Mouse (Mus musculus) c-Kit-positive CD71-negative TER-119-negative erythroid progenitor cells, embryonic 14.5 days (primary cell): ENCODE results near the gene Grik4.
"Not testable (repeated sequence)": the region's sequence is repeated elsewhere in the genome, so short reads cannot be mapped to it uniquely, and the experiment has no call there.

Experiments used
- DNase-seq: peaks from one replicate; pipeline ENCODE4 v3.0.0-alpha.2; 2013; ENCODE audit warnings: low read depth

Grik4 gene

GRCm38 (mm10) chr9:42943781-42944535 lies at the start of gene Grik4:
TSS of gene Grik4 (minus strand) at chr9:42944493.
- DNase-seq = no peak

GRCm38 (mm10) chr9:42993659-42994058 lies 49.4 kb upstream of the Grik4 start:
- DNase-seq = no peak

GRCm38 (mm10) chr9:42987988-42988387 lies 43.7 kb upstream of the Grik4 start:
- no peak for DNase-seq

- no peak for DNase-seq
Measured at GRCm38 (mm10) chr9:42968894-42969521, 24.7 kb upstream of the Grik4 start.

- no peak for DNase-seq
Measured at GRCm38 (mm10) chr9:42967731-42968130, 23.4 kb upstream of the Grik4 start.

- not testable (repeated sequence) for DNase-seq
Measured at GRCm38 (mm10) chr9:42964809-42965208, 20.5 kb upstream of the Grik4 start.

- no peak for DNase-seq
Measured at GRCm38 (mm10) chr9:42964366-42964765, 20.1 kb upstream of the Grik4 start.

GRCm38 (mm10) chr9:42962506-42962905 lies 18.2 kb upstream of the Grik4 start:
- no peak for DNase-seq

GRCm38 (mm10) chr9:42958401-42958800 lies 14.1 kb upstream of the Grik4 start:
- DNase-seq = no peak

- no peak for DNase-seq
Measured at GRCm38 (mm10) chr9:42948381-42948780, 4.1 kb upstream of the Grik4 start.

GRCm38 (mm10) chr9:42945174-42945573 lies 881 bp upstream of the Grik4 start:
- DNase-seq = no peak

- DNase-seq = peak; percentile 60
Measured at GRCm38 (mm10) chr9:42944536-42945006, 278 bp upstream of the Grik4 start.

- no peak for DNase-seq
Measured at GRCm38 (mm10) chr9:42943057-42943529, 1.2 kb downstream of the Grik4 start.

- DNase-seq = no peak
Measured at GRCm38 (mm10) chr9:42942148-42942547, 2.1 kb downstream of the Grik4 start.

GRCm38 (mm10) chr9:42932146-42932545 lies 12.1 kb downstream of the Grik4 start:
- no peak for DNase-seq

- DNase-seq = no peak
Measured at GRCm38 (mm10) chr9:42927498-42927897, 16.8 kb downstream of the Grik4 start.

- no peak for DNase-seq
Measured at GRCm38 (mm10) chr9:42926564-42926963, 17.7 kb downstream of the Grik4 start.

GRCm38 (mm10) chr9:42921830-42922229 lies 22.5 kb downstream of the Grik4 start:
- DNase-seq = no peak

GRCm38 (mm10) chr9:42920190-42920589 lies 24.1 kb downstream of the Grik4 start:
- DNase-seq = no peak

- DNase-seq = no peak
Measured at GRCm38 (mm10) chr9:42917911-42918310, 26.4 kb downstream of the Grik4 start.

- DNase-seq = no peak
Measured at GRCm38 (mm10) chr9:42913201-42913600, 31.1 kb downstream of the Grik4 start.

GRCm38 (mm10) chr9:42908657-42909313 lies 35.5 kb downstream of the Grik4 start:
- DNase-seq = no peak

GRCm38 (mm10) chr9:42906995-42907394 lies 37.3 kb downstream of the Grik4 start:
- no peak for DNase-seq
